Mouse (Mus musculus): ENCODE data around the gene Tmprss6.

The Tmprss6 gene

GRCm38 (mm10) chr15:78442231-78442630 lies 26.2 kb downstream of the Tmprss6 start:
- DNase-seq: no peak

DNA sequence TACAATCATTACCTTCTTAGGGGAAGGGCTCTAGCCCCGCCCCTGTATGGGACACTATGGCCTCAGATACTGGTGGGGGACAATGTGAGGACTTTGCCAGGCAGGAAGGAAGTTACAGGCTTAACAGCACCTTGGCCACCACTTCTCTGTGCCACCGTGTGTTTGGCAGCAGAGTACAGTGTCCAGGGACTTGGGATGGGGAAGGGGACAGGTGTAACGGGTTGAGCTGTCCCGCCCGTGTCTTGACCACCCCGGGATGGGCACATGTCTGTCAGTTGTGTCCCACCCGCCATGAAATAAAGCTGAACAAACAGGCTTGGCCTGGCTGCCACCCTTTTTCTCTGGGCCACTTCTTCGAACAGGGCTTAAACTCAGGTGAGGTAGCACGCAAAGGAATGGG lies 29.5 kb downstream of the Tmprss6 start:
- DNase-seq: no peak

DNA sequence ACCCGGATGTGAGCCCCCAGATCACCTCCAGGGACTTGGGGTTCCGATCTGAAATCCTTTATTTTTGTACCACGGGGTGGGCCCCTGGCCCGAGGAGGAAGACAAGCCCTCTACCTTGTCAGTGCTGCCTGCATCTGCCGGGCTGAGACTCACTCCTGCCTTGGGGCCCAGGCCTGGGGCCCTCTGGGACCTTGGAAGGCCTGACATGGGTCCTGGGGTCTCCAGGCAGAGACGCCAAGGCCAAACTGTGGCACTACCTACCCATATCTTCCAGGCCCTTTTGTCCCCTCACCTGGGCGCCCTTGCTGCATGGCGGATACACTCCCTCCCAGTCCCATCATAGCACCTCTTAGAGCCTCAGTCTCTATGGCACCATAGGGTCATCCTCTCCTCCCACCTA lies 29.9 kb downstream of the Tmprss6 start:
- DNase-seq: no peak

DNA sequence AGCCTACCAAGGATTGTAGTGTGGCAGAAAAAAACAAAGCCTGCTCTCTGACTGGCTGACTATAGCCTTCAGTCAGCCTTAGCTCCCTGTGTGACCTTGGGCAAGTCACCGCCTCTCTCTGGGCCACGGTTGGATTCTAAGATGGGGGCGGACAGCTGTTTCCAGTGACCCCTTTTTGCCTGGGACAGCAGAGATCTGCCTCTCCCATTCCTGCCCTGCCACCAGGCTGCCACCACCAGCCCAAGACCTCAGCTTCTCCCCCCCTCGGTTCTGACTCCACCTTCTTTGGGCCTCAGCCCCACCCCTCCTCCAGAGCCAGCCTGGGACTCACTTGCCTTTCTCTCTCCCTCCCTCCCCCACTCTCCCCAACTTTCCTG lies 30.4 kb downstream of the Tmprss6 start:
- DNase-seq: no peak

- DNase-seq: no peak
Measured at GRCm38 (mm10) chr15:78437237-78438017, 31.0 kb downstream of the Tmprss6 start.

GRCm38 (mm10) chr15:78436380-78437192 lies 31.8 kb downstream of the Tmprss6 start:
- DNase-seq: peak; percentile 75

DNA sequence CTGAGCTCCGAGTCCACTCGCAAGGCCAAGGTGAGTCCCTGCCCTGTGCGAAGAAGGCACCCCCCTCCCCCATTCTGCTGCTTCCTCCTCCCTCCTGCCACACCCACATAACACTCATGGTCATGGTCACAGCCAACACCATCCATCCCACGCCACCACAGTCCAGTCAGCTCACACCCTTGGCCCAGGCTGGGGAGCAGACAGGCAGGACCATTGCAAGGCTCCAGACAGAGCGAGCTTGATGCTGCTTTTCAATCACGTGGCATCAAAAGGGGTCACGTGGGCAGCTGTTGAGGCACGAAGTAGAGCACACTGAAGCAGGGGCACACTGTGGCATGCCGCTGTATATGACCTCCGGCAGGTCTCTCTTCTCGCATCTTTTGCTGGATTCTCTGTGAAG lies 32.8 kb downstream of the Tmprss6 start:
- no peak for DNase-seq

DNA sequence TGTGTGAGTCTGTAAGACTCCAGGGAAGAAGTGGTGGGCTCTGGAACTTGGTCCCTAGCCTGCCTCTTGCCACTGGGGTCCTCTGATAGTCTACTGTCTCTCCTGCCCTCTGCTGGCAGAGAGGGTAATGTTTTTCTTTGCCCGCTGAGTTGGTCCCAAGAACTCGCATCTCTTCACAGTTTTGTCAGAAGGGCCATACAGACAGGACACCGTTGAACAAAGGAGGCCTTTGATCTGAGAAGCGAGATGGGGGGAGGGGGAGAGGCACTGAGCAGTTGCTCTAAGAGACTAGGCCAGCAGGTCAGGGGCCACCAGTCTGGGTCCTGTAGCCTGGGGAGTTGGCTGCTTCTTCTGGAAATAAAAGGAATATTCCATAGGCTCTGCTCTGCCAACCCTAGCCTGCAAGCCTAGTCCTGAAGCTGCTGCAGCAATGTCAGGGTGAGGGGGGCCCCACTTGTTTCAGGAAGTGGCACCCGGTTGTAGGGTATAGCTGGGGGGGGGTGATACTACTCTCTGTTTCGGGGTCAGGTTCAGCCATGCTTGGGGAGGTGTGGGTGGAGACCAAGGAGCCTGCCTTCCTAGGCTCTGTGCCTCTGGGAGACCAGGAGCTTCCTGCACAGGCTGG lies 33.4 kb downstream of the Tmprss6 start:
- DNase-seq: no peak

DNA sequence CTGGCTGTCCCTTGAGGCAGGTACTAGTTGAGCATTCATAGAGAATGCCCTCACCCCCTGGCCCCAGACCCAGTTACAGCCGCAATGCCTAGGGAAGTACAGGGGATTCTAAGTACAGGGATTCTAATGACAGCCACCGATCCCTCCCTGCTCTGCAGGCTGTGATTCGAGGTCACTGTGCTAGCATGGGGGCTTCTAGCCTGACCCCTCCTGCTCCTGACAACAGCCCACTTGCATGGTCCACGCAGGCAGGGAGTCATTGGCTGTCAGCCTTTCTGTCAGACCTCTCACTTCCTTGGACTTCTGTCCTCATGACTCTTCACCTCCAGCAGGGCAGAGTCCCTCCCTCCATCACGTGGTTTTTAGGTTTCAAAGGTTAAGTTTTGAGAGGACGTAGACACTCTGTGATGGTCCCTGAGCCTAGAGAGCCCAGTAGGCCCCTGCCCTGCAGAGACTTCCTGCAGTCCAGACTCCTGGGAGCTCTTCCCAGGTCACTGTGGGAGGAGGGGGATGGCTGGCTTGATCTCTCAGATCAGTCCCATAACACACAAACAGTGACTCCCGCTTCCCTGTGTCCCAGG lies 36.8 kb downstream of the Tmprss6 start:
- DNase-seq: no peak

- DNase-seq: no peak
Measured at GRCm38 (mm10) chr15:78430874-78431273, 37.6 kb downstream of the Tmprss6 start.

GRCm38 (mm10) chr15:78429871-78430622 lies 38.4 kb downstream of the Tmprss6 start:
- DNase-seq: no peak

GRCm38 (mm10) chr15:78429139-78429459 lies 39.3 kb downstream of the Tmprss6 start:
- no peak for DNase-seq

DNA sequence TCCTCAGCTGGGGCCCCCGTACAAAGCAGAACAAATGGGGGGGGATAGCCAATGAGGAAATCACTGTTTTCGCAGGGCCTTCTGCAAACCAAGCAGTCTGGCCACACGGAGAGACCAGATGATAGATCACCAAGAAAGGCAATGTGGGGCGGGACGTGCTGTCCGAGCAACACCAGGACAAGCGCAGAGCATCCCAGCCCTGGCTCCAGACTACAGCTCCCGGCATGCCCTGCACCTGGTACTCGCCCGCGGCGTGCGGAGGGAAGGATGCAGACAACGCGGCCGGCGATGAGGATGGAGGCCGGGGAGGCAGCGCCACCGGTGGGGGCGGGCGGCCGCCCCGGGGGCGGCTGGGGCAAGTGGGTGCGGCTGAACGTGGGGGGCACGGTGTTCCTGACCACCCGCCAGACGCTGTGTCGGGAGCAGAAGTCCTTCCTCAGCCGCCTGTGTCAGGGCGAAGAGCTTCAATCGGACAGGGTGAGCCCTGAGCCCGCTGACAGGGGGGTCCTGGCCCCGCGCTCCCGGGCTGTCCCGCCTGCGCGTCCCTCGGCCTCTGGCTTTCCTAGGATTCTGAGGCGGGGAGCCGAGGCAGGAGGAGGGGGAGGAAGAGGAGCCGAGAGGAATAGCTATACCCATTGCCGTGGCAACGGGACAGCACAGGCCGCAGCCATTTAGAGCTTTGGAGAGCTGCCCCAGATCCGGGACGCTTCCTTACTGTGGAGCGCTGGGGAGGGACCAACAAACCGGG lies 39.9 kb downstream of the Tmprss6 start, which contains the start of gene Kctd17:
TSS of gene Kctd17 (plus strand) at position 174 of the 748 bp plus-strand sequence.
- peak; percentile 54 for DNase-seq

- no peak for DNase-seq
Measured at GRCm38 (mm10) chr15:78425230-78425629, 43.2 kb downstream of the Tmprss6 start.

- DNase-seq: peak; percentile 49
Measured at GRCm38 (mm10) chr15:78424507-78424906, 43.9 kb downstream of the Tmprss6 start.

GRCm38 (mm10) chr15:78422046-78422956 lies 46.1 kb downstream of the Tmprss6 start:
- DNase-seq: peak; percentile 90

DNA sequence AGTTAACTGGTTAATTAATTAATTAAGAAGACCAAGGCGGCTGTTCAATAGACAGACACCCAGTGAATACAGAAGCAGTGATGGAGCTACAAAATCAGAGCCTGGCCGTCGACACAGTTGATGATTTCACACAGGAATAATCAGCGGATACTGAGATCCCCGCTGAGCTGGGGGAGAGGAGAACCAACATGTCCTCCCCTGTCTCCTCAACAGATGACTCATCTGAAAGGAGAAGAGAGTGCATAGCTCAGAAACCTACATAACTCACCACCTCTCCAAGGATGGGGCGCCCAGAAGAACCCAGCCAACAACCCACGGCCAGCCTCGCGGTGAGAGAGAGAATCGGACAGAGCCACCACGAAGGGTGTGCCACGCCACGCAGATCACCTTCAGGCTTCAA lies 48.0 kb downstream of the Tmprss6 start:
- DNase-seq: no peak

DNA sequence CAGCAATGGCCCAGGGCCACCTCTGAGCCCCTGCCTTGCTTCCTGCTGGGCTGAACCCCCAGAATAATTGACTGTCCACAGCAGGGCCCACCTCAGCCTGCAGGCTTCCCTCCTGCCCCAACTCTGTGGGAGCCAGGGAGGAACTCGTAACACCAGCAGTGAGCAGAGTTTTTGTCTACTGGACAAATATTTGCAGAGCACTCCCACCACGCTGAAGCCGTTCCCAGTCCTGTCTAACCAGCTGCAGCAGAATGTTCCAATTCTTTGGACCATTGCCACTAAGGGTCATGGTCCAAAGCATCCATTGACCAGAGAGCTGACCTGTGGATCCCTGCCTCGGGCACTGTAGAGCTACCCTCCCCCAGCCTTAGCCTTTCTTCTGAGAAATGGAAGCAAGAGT lies 51.5 kb downstream of the Tmprss6 start:
- peak; percentile 45 for DNase-seq

DNA sequence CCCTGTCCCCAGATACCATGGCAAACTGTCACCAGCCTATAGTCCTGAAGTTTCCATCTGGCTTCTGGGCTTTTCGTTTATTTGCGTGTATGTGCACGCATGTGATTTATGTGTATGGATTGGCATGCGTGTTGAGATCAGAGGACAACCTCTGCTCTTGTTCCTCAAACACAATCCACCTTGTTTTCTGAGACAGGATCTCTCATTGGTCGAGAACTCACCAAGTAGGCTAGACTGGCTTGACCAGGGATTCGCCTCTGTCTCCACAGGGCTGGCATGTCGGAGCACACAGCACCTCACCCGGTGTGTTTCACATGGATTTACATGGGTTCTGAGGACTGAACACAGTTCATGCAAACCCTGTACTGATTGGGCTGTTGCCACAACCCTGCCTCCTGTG lies 54.3 kb downstream of the Tmprss6 start:
- DNase-seq: no peak

DNA sequence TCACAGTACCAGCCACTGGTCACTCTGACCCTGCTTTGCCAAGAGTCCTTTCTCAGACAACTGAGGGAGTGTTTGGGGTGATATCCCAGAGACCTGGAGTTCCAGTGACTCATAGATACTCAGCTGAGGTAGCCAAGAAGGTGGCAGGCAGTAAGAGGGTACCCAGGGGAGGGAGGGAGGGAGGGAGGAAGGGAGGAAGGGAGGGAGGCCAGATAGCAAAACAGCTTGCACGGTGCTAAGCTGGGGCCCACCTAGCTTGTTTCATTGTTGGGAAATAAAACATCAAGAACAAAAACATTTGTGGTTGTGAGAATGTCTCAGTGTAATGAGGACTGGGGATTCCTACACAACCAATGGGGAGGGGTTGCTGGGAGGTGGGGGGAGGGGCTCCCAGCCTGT lies 54.7 kb downstream of the Tmprss6 start:
- peak; percentile 57 for DNase-seq

Measured in liver (tissue).